Comparison of ENCODE assay signal across 8 mouse cellular contexts in genomic region chr2:28976635-28977034, GRCm38 (mm10).
DNase-seq lines count a peak whose midpoint lies in the region; ATAC-seq lines count a peak whose summit lies in the region.

No protein-coding gene starts in this region.

- H3K27ac ChIP-seq in forebrain, embryonic 12.5 days: no peak overlapping the region
- no peak overlapping the region for H3K27ac ChIP-seq in hindbrain, embryonic 11.5 days (ENCODE audit: low read depth, low read length)

- H3K4me3 ChIP-seq in forebrain, embryonic 12.5 days (replicated peaks): no peak overlapping the region
- H3K4me3 ChIP-seq in hindbrain, embryonic 11.5 days (ENCODE audit: low read depth, low read length): no peak overlapping the region

- H3K4me1 ChIP-seq in forebrain, embryonic 12.5 days: peaks cover 40% of the 10 kb centered on the region
- H3K4me1 ChIP-seq in hindbrain, embryonic 11.5 days (replicated peaks; ENCODE audit: control insufficient read depth, insufficient read depth, low read length): 0 out of 2 replicates have a peak, but pooled peaks cover 8% of the 10 kb centered on the region

- no peaks in the 10 kb centered on the region for H3K9me3 ChIP-seq in forebrain, embryonic 12.5 days
- H3K9me3 ChIP-seq in hindbrain, embryonic 11.5 days (ENCODE audit: control insufficient read depth, low read length): no peaks in the 10 kb centered on the region

- H3K4me2 ChIP-seq in forebrain, embryonic 12.5 days: no peak overlapping the region
- H3K4me2 ChIP-seq in hindbrain, embryonic 11.5 days (replicated peaks; ENCODE audit: low read depth, low read length): no peak overlapping the region

- WGBS in forebrain, embryonic 12.5 days: 7% methylated on average over 7 of the region's 7 CpGs
- WGBS in hindbrain, embryonic 11.5 days: 14% methylated on average over 7 of the region's 7 CpGs

- DNase-seq in MEL-GATA-1-ER (ENCODE audit: extremely low read depth, low read depth): peak; percentile 21
- peak; percentile 42 for DNase-seq in c-Kit-positive CD71-negative TER-119-negative erythroid progenitor cells, embryonic 14.5 days (ENCODE audit: low read depth)
- peak; percentile 87 for DNase-seq in hindbrain, embryonic 11.5 days (ENCODE audit: low spot score)
- peak; percentile 40 to 78 for DNase-seq in layer of hippocampus, postnatal 25 days (ENCODE audit: extremely low spot score in 1 of 2, low spot score in 1 of 2)
- peak; percentile 56 for DNase-seq in right cerebral cortex, postnatal 25 days
- peak; percentile 77 for DNase-seq in urinary bladder, postnatal 14 days (ENCODE audit: low spot score)

- H3K27me3 ChIP-seq in forebrain, embryonic 12.5 days: peaks cover 95% of the 10 kb centered on the region
- peaks cover 32% of the 10 kb centered on the region for H3K27me3 ChIP-seq in hindbrain, embryonic 11.5 days (ENCODE audit: control insufficient read depth, insufficient read depth, low read length)

- peak; percentile 68; the same call in 1 of the 2 replicates for ATAC-seq in forebrain, embryonic 12.5 days (ENCODE audit: low FRiP score)
- ATAC-seq in hindbrain, embryonic 11.5 days (ENCODE audit: low FRiP score): peak; percentile 67
- peak; percentile 72 for ATAC-seq in megakaryocyte progenitor cell, adult 5-6 weeks (replicated peaks; ENCODE audit: poor library complexity)

- no peak overlapping the region for H3K9ac ChIP-seq in forebrain, embryonic 12.5 days
- no peak overlapping the region for H3K9ac ChIP-seq in hindbrain, embryonic 11.5 days (ENCODE audit: low read depth, low read length)

- no peaks in the 10 kb centered on the region for H3K36me3 ChIP-seq in forebrain, embryonic 12.5 days (replicated peaks)
- no peaks in the 10 kb centered on the region for H3K36me3 ChIP-seq in hindbrain, embryonic 11.5 days (ENCODE audit: control insufficient read depth, insufficient read depth, low read length)

Comparison
In these comparisons a context has a peak if more than half of its experiments do, and no peak if none do; other contexts are left out.
1. DNase-seq: peak in every context shown above with its lines; median percentile 87 in hindbrain, embryonic 11.5 days; 77 in urinary bladder, postnatal 14 days; 59 in layer of hippocampus, postnatal 25 days; 56 in right cerebral cortex, postnatal 25 days; 42 in c-Kit-positive CD71-negative TER-119-negative erythroid progenitor cells, embryonic 14.5 days; 21 in MEL-GATA-1-ER.